Mouse (Mus musculus): ENCODE results near the gene Cmpk1. TPM values are rescaled to one million over a fixed set of nuclear protein-coding genes. Genes with fewer than 3 reads are reported as not detected.

Gene Cmpk1
- polyA plus RNA-seq, 1 experiment = 28.6 TPM

- Histone ChIP-seq H3ac (ENCODE audit: control insufficient read depth, insufficient read length, low read depth) (no peak overlapping the region), H3K36me3 (ENCODE audit: control insufficient read depth, insufficient read depth) (no peaks in the 10 kb centered on the region), H3K79me3 (ENCODE audit: low read depth) (no peaks in the 10 kb centered on the region), H3K79me2 (ENCODE audit: control insufficient read depth, insufficient read depth) (no peaks in the 10 kb centered on the region), H3K27me3 (ENCODE audit: control insufficient read depth, insufficient read depth, insufficient read length) (peaks cover 5% of the 10 kb centered on the region), H3K4me3 (ENCODE audit: insufficient read depth, poor library complexity, severe bottlenecking) (no peak overlapping the region)
- TF ChIP-seq CTCF (IDR thresholded peaks at IDR 0.05; ENCODE audit: control insufficient read depth, insufficient read depth, insufficient read length) = no peak
- TF ChIP-seq MYOD1 (IDR thresholded peaks at IDR 0.05; ENCODE audit: control insufficient read depth, insufficient read length, low read depth) = no peak
- TF ChIP-seq MYOG (IDR thresholded peaks at IDR 0.05; ENCODE audit: control insufficient read depth, extremely low read depth, insufficient read length) = no peak
- TF ChIP-seq CEBPB (IDR thresholded peaks at IDR 0.05; ENCODE audit: low read depth) = no peak
- no peak for TF ChIP-seq FOSL1 (IDR thresholded peaks at IDR 0.05; ENCODE audit: insufficient read depth, low read length, poor library complexity, severe bottlenecking)
- TF ChIP-seq USF1 (IDR thresholded peaks at IDR 0.05; ENCODE audit: low read depth) = no peak
- TF ChIP-seq MAX (IDR thresholded peaks at IDR 0.05) = no peak
Observed at GRCm38 (mm10) chr4:114945021-114945420, 42.0 kb downstream of the Cmpk1 start.

GRCm38 (mm10) chr4:114942583-114942982 lies 44.5 kb downstream of the Cmpk1 start:
- no peak overlapping the region for H3ac ChIP-seq (ENCODE audit: control insufficient read depth, insufficient read length, low read depth)
- H3K4me3 ChIP-seq (ENCODE audit: insufficient read depth, poor library complexity, severe bottlenecking) = no peak overlapping the region
- H3K27me3 ChIP-seq (ENCODE audit: control insufficient read depth, insufficient read depth, insufficient read length) = no peaks in the 10 kb centered on the region
- no peaks in the 10 kb centered on the region for H3K36me3 ChIP-seq (ENCODE audit: control insufficient read depth, insufficient read depth)
- no peaks in the 10 kb centered on the region for H3K79me2 ChIP-seq (ENCODE audit: control insufficient read depth, insufficient read depth)
- H3K79me3 ChIP-seq (ENCODE audit: low read depth) = no peaks in the 10 kb centered on the region
- TF ChIP-seq USF1 (IDR thresholded peaks at IDR 0.05; ENCODE audit: low read depth) = no peak
- TF ChIP-seq MAX (IDR thresholded peaks at IDR 0.05) = no peak
- no peak for TF ChIP-seq MYOG (IDR thresholded peaks at IDR 0.05; ENCODE audit: control insufficient read depth, extremely low read depth, insufficient read length)
- TF ChIP-seq CTCF (IDR thresholded peaks at IDR 0.05; ENCODE audit: control insufficient read depth, insufficient read depth, insufficient read length) = no peak
- TF ChIP-seq FOSL1 (IDR thresholded peaks at IDR 0.05; ENCODE audit: insufficient read depth, low read length, poor library complexity, severe bottlenecking) = no peak
- TF ChIP-seq MYOD1 (IDR thresholded peaks at IDR 0.05; ENCODE audit: control insufficient read depth, insufficient read length, low read depth) = no peak
- TF ChIP-seq CEBPB (IDR thresholded peaks at IDR 0.05; ENCODE audit: low read depth) = no peak

- Histone ChIP-seq H3K36me3 (ENCODE audit: control insufficient read depth, insufficient read depth) (no peaks in the 10 kb centered on the region), H3ac (ENCODE audit: control insufficient read depth, insufficient read length, low read depth) (no peak overlapping the region), H3K79me3 (ENCODE audit: low read depth) (no peaks in the 10 kb centered on the region), H3K79me2 (ENCODE audit: control insufficient read depth, insufficient read depth) (no peaks in the 10 kb centered on the region), H3K4me3 (ENCODE audit: insufficient read depth, poor library complexity, severe bottlenecking) (no peak overlapping the region), H3K27me3 (ENCODE audit: control insufficient read depth, insufficient read depth, insufficient read length) (no peaks in the 10 kb centered on the region)
- no peak for TF ChIP-seq CTCF (IDR thresholded peaks at IDR 0.05; ENCODE audit: control insufficient read depth, insufficient read depth, insufficient read length)
- TF ChIP-seq CEBPB (IDR thresholded peaks at IDR 0.05; ENCODE audit: low read depth) = no peak
- TF ChIP-seq MYOG (IDR thresholded peaks at IDR 0.05; ENCODE audit: control insufficient read depth, extremely low read depth, insufficient read length) = no peak
- TF ChIP-seq USF1 (IDR thresholded peaks at IDR 0.05; ENCODE audit: low read depth) = no peak
- no peak for TF ChIP-seq MYOD1 (IDR thresholded peaks at IDR 0.05; ENCODE audit: control insufficient read depth, insufficient read length, low read depth)
- TF ChIP-seq MAX (IDR thresholded peaks at IDR 0.05) = no peak
- no peak for TF ChIP-seq FOSL1 (IDR thresholded peaks at IDR 0.05; ENCODE audit: insufficient read depth, low read length, poor library complexity, severe bottlenecking)
Observed at GRCm38 (mm10) chr4:114942112-114942511, 44.9 kb downstream of the Cmpk1 start.

- Histone ChIP-seq H3K79me3 (ENCODE audit: low read depth) (no peaks in the 10 kb centered on the region), H3K27me3 (ENCODE audit: control insufficient read depth, insufficient read depth, insufficient read length) (no peaks in the 10 kb centered on the region), H3K36me3 (ENCODE audit: control insufficient read depth, insufficient read depth) (no peaks in the 10 kb centered on the region), H3ac (ENCODE audit: control insufficient read depth, insufficient read length, low read depth) (no peak overlapping the region), H3K79me2 (ENCODE audit: control insufficient read depth, insufficient read depth) (no peaks in the 10 kb centered on the region), H3K4me3 (ENCODE audit: insufficient read depth, poor library complexity, severe bottlenecking) (no peak overlapping the region)
- TF ChIP-seq MYOD1 (IDR thresholded peaks at IDR 0.05; ENCODE audit: control insufficient read depth, insufficient read length, low read depth) (no peak), MAX (IDR thresholded peaks at IDR 0.05) (no peak), CTCF (IDR thresholded peaks at IDR 0.05; ENCODE audit: control insufficient read depth, insufficient read depth, insufficient read length) (no peak), FOSL1 (IDR thresholded peaks at IDR 0.05; ENCODE audit: insufficient read depth, low read length, poor library complexity, severe bottlenecking) (no peak), MYOG (IDR thresholded peaks at IDR 0.05; ENCODE audit: control insufficient read depth, extremely low read depth, insufficient read length) (no peak), CEBPB (IDR thresholded peaks at IDR 0.05; ENCODE audit: low read depth) (no peak), USF1 (IDR thresholded peaks at IDR 0.05; ENCODE audit: low read depth) (no peak)
Observed at GRCm38 (mm10) chr4:114941311-114941710, 45.7 kb downstream of the Cmpk1 start.

- Histone ChIP-seq H3ac (ENCODE audit: control insufficient read depth, insufficient read length, low read depth) (no peak overlapping the region), H3K27me3 (ENCODE audit: control insufficient read depth, insufficient read depth, insufficient read length) (no peaks in the 10 kb centered on the region), H3K79me2 (ENCODE audit: control insufficient read depth, insufficient read depth) (no peaks in the 10 kb centered on the region), H3K4me3 (ENCODE audit: insufficient read depth, poor library complexity, severe bottlenecking) (no peak overlapping the region), H3K79me3 (ENCODE audit: low read depth) (no peaks in the 10 kb centered on the region), H3K36me3 (ENCODE audit: control insufficient read depth, insufficient read depth) (no peaks in the 10 kb centered on the region)
- TF ChIP-seq CTCF (IDR thresholded peaks at IDR 0.05; ENCODE audit: control insufficient read depth, insufficient read depth, insufficient read length) (no peak), USF1 (IDR thresholded peaks at IDR 0.05; ENCODE audit: low read depth) (no peak), MYOG (IDR thresholded peaks at IDR 0.05; ENCODE audit: control insufficient read depth, extremely low read depth, insufficient read length) (no peak), MYOD1 (IDR thresholded peaks at IDR 0.05; ENCODE audit: control insufficient read depth, insufficient read length, low read depth) (no peak), MAX (IDR thresholded peaks at IDR 0.05) (no peak), FOSL1 (IDR thresholded peaks at IDR 0.05; ENCODE audit: insufficient read depth, low read length, poor library complexity, severe bottlenecking) (no peak), CEBPB (IDR thresholded peaks at IDR 0.05; ENCODE audit: low read depth) (no peak)
Observed at GRCm38 (mm10) chr4:114938248-114938647, 48.8 kb downstream of the Cmpk1 start.

Measured in C2C12 (cell line).